Mouse (Mus musculus): Measurements from ENCODE around the gene Arhgef10l.

Arhgef10l gene

GRCm38 (mm10) chr4:140694551-140695060 is 28.8 kb upstream of the Arhgef10l start:
- no peak for DNase-seq (ENCODE audit: low spot score in 2 of 2)

DNA sequence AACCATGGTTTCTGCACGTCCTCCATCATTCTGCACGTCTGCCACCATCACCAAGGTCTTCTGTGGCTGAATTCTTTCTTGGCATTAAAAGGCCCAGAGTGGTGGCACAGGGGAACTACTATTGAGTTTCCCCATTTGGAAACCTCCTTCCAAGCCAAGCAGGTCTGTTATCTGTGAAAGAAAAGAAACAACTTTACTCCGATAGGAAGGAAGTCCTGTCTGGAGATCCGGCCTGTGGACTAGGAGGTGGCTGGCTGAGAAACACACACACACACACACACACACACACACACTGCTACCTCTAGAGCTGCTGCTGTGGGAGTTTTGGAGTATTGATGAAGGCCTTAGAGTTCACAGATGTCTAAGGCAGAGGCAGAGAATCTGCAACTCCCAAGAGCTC is 27.7 kb upstream of the Arhgef10l start:
- DNase-seq (ENCODE audit: low spot score in 2 of 2) = no peak

- DNase-seq (ENCODE audit: low spot score in 2 of 2) = no peak
Measured at GRCm38 (mm10) chr4:140691481-140691880, 25.7 kb upstream of the Arhgef10l start.

DNA sequence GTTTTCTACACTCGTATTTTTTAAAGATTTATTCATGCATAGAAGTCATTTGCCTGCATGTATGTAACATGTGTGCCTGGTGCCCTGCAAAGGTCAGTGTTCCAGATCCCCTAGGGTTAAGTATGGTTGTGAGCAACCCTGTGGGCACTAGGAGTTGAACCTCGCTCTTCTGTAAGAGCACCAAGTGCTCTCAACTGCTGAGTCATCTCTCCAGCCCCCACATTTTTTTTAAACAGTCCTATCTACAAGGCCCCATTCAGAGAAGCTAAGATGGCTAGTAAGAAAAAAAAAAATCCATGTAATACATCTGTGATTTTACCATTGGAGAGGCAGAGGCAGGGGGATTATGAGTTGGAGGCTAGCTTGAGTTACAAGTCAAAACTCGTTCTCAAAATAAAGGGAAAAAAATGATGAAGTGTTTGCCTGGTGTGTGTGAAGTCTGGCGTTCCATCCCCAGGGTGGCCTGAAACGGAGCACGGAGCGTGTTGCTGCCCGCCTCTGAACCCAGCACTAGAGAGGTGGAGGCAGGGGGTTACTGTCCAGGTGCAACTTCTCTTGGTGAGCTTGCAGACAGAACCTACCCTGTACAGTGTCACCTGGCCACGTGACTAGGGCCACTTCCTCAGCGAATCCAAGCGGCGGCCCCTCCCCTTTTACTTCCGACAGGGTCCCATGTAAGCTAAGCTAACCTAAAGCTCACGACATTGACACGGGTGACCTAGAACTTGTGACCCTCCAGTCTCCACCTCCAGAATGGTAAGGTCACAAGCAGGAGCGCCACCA is 24.3 kb upstream of the Arhgef10l start:
- no peak for DNase-seq (ENCODE audit: low spot score in 2 of 2)

- no peak for DNase-seq (ENCODE audit: low spot score in 2 of 2)
Measured at GRCm38 (mm10) chr4:140688826-140689425, 23.1 kb upstream of the Arhgef10l start.

DNA sequence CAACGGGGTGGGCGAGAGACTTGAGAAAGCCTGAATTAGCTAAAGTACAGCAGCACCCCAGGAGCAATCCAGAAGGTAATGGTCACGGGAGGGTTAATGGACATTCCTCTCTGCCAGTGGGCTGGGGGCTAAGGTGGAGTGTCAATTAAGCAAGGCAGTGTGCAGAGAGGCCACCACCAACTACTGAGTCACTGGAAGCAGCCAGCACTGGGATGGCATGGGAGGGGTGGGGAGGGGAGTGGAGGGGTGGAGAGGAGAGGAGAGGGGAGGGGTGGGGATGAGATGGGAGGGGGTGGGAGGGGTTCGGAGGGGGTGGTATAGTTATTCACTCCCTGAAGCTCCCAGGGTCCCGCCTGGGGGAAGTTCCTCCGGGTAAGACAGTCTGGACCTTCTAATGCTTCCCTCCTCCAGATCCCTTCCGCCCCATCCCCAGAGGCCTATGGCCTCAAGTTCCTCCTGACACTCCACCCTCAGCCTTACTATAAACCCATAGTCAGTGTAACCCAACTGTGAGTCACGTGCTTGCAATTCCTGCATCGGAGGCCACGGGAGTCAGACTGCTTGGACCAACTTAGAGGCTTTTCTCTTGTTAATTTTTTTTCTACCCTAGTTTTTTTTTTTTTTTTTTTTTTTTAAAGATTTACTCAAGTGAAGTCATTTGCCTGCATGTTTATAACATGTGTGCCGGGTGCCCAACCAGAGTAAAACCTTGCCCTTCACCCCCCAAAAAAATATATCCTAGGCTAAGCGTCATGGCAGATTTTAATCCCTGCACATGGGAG is 22.4 kb upstream of the Arhgef10l start:
- no peak for DNase-seq (ENCODE audit: low spot score in 2 of 2)

DNA sequence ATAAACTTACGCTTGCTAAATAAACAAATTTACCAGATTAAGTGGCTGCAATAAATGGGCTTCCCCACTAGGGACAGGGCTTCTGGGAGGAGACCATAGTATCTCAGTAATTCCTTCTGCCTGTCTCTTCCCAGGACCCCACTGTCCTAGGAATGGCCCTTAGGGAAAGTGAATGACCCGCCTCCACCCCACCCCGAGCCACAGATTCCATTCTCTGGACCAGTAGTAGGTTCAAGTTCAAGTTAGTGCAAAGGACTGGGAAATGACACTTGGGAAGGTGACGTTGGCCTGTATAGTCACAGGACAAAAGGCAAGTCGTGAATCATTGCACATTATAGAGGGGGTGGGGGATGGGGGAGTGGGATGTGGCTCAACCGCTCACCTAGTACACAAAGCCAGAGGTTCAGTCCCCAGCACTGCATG is 19.1 kb upstream of the Arhgef10l start:
- no peak for DNase-seq (ENCODE audit: low spot score in 2 of 2)

DNA sequence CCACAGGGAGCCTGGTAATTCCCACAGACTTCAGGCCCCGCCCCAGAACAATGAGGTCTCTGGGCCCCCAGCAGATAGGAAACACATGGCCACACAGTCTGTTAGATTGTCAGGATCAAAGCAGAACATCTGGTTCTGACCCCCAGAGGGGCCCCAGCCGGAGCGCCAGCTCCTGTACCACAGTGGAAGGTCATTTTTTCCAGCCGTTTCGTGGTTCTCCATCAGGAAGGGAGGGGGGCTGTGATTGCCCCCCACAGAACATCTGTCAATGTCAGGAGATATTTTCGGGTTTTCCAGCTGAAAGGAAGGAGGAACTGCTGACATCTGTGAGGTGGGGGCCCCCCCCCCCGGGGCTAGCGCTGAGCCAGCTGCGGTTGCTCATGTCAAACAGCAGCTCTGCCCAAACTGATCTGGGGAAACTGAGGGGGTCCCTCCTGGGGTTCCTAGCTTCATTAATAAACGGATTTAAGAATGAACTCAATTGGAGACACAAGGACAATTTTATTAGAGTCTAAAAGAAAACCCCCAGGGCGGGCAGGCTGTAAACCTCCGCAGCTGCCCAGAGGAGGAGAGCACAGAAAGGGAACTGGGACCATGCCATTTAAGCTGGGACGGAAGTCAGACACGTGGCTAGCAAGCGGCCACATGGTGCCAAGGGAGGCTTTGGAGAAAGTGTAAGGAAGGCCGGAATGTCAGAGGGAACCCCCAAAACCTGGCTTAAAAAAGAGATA is 18.5 kb upstream of the Arhgef10l start:
- DNase-seq (ENCODE audit: low spot score in 2 of 2) = no peak

DNA sequence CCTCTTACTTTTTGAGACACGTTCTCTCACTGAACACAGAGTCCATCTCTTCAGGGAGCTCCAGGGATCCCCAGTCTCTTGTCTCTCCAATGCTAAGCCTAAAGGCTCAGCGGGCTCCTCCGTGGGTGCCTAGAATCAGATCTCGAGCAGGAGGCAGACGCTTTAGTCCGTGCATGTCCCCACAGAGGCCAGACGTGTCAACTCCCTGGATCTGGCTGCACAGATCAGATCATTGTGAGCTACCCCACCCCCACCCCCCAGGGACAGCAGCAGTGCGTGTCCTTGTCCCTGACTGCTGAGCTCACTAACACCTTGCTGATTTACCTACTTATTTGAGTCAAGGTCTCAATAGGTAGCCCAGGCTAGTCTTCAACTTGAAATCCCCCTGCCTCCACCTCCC is 17.8 kb upstream of the Arhgef10l start:
- DNase-seq (ENCODE audit: low spot score in 2 of 2) = no peak

DNA sequence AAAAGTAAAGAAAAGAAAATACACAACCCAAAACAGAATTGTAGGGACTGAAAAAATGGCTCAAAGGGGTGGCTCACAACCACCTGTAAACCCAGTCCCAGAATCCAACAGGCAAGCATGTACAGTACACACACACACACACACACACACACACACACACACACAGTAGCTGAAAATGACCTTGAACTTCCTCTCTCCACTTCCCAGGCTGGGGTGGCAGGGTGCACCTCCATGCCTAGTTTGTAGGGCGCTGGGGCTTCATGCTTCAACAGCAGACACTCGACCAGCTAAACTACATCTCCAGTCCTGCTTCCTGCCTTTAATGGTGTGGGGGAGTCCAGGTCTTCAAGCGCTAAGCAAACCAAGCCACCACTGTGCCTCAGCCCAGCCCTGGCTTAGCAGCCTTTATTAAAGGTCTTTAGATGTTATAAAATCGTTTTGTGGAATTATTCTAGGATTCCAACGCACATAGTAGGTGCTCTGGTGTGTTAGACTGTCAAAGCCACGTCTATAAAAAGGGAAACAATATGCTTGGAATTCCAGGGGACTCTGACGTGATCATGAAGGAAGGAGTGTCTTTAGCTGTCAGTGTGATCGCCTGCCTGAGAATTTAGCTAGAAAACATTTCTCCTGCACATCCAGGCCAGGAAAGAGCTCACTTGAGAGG is 15.1 kb upstream of the Arhgef10l start:
- DNase-seq (ENCODE audit: low spot score in 2 of 2) = no peak

DNA sequence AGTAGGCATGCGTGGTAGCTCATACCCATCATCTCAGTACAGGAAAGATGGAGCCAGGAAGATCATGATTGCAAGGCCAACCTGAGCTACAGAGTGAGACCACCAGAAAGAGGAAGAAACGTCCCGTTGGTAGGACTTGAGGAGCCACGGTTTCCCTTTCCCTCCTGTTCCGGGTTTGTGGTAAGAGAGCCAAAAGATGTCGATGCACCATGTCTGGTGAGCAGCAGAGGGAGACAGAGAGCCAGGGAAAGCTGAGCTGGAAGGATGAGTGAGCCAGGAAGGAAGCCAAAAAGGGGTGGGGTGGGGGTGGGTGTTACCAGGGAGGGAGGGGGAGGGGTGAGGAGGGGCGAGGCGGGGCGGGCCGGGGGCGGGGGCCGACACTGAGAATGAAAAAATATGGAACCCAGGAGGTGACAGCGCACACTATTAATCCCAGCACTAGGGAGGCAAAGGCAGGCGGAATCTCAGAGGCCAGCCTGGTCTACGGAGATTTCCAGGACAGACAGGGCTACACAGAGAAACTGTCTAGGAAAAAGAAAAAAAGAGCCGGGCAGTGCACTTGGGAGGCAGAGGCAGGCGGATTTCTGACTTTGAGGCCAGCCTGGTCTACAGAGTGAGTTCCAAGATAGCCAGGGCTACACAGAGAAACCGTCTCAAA is 14.0 kb upstream of the Arhgef10l start:
- DNase-seq (ENCODE audit: low spot score in 2 of 2) = peak in 1 of 2 experiments; percentile 87

DNA sequence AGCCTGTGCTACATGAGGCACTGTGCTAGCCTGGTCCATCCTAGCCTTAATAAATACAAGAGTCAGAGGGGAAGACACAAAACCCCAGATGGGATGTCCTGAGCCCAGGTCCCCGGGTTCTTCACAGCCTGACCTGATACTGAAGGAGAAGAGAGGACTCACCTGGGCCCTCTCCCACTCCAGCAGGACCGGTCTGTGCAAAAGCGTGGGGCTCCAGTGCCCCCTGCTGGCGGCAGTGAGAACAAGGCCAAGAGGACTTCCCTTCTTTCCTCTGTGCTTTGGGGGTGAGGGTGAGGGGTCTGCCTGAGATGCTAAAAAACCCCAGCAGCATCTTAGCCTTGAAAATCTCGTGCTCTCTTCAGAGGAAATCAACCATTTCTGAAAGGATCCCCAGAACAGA is 13.2 kb upstream of the Arhgef10l start:
- DNase-seq (ENCODE audit: low spot score in 2 of 2) = no peak

DNA sequence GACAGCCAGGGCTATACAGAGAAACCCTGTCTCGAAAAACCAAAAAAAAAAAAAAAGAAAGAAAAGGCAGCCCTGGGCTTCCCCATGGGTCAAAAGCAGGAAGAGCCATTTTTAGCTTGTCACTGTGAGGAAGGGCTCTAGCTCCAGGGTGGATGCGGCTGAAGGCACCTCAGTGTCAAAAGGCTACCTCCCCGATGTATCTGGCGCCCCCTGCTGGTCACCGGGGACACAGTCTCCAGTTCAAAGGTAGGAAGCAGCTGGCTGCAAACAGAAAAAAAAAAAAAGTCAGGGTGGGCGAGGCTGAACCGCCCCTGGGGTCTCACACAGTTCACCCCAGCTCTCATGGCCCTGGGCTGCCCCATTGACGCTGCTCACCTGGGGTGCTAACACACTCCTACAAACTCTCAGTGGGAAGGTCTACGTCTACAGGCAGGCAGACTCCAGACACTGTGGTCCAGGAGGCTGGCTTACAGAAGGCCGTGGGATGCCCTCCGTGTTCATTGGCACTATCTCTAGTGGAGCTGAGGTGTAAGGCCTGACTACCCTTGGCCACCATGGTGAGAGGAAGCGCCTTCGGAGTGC is 8.6 kb upstream of the Arhgef10l start:
- DNase-seq (ENCODE audit: low spot score in 2 of 2) = peak in 1 of 2 experiments; percentile 69

GRCm38 (mm10) chr4:140673527-140674264 is 7.9 kb upstream of the Arhgef10l start:
- DNase-seq (ENCODE audit: low spot score in 2 of 2) = no peak

DNA sequence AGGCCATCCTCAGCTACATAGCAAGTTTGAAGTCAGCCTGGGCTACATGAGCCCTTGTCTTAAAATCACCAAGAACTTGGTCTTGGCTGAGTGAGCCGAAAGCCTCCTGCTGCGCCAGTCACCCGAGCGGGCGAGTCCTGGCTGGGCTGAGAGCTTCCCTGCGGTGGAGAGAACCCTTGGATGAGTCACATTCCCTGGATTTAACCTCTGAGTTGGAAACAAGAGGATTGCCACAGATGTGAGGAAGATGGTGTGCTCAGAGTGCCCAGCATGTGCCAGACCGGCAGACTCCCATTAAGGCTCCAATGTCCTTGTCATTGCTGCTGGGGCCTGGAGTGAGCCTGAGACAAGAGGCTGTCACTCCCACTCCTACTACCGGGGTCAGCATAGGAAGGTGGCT is 2.0 kb upstream of the Arhgef10l start:
- DNase-seq (ENCODE audit: low spot score in 2 of 2) = no peak

DNA sequence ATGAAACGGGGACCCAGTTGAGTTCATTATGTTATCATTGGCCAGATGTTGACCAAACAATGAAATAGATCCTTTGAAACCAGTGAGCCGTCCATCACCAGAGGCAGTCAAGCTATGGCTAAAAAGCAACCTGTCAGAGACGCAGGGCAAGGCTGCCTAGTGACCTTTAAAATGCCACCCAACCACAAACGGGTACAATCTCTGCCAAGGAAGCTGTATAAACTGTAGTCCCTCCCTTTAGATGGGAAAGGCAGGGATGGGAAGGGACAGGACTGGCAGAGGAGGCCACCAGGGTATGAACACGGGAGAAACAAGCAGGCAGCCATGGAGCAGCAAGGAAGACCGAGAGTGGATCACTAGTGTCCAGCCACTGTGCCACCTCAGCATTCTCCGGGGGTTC is 759 bp downstream of the Arhgef10l start:
- no peak for DNase-seq (ENCODE audit: low spot score in 2 of 2)

GRCm38 (mm10) chr4:140662882-140663585 is 2.8 kb downstream of the Arhgef10l start:
- DNase-seq (ENCODE audit: low spot score in 2 of 2) = no peak

DNA sequence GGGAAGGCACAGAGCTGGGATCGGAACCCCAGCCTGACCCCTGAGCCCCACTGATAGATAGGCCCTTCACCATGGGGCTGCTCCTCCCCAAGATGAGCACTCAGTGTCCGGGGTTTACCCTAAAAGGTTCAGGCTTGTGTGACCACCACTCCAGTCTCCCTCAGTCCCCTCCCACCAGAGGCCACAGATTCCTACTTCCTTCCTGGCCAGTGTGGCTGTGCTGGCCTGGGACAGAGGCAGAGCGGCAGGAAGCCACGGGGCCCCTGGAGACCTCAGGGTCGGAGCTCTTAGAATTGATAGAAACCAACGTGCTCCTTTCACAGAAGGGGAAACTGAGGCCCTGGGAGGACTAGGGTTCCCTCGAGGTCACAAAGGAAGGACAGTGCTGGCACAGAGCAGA is 3.4 kb downstream of the Arhgef10l start:
- DNase-seq (ENCODE audit: low spot score in 2 of 2) = no peak

DNA sequence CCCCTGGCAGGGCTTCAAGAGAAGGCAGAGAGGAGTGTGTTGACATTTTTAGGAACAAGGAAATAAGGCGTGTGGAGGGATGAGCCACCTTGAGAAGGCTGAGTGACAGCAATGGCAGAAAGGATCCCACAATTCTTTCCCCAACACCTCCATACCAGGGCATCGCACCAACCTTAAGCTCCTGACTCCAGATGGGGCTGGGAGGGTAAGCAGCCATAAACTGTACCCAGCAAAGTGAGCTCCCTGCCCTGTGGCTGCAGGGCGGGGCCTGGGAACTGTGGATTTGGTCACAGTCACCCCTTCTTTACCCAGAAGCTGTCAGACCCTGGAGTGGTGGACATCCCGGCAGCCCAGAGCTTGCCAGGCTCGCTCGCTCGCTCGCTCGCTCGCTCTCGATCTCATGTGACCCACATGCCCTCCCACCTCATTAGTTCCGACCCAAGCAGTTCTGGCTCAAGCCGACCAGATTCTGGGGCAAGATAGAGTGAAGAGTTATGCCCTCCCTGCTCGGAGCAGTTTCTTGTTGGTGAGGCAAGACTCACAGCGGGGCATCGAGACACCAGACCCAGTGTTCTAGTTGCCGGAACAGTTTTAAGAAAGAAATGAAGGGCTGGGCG is 4.3 kb downstream of the Arhgef10l start:
- no peak for DNase-seq (ENCODE audit: low spot score in 2 of 2)

Measured in left cerebral cortex, adult 9 months (tissue).